Mouse (Mus musculus) gastrocnemius, postnatal 25 days (tissue): Measurements from ENCODE around the gene Sfrp5. TPM values are rescaled to one million over a fixed set of nuclear protein-coding genes. Genes with fewer than 3 reads are reported as not detected.

Experiments used
- total RNA-seq, 2 experiments: library from RNA; stranded (reverse); gene quantifications; 1 replicate in 1 of 2; 2 replicates in 1 of 2; pipeline ENCODE4 v1.2.3; 2021

Sfrp5 gene
- total RNA-seq, 2 experiments from 2014 or later, result 4.0 to 5.7 TPM

Other genes starting within 250 kb of the Sfrp5 start
- 1 to 10 TPM; 7.7 to 8.7 TPM for gene Mms19, start 221.1 kb downstream of the Sfrp5 start, total RNA-seq
- gene Ubtd1, start 220.5 kb downstream of the Sfrp5 start, total RNA-seq, result 10 to 100 TPM; 15.4 to 19.8 TPM
- gene Ankrd2, start 166.3 kb downstream of the Sfrp5 start, total RNA-seq, result 1,000 to 10,000 TPM in 1 of 2 experiments, 100 to 1,000 TPM in 1; 167 to 1,046 TPM
- 1 to 10 TPM; 2.1 to 2.3 TPM for gene Hoga1, start 156.6 kb downstream of the Sfrp5 start, total RNA-seq
- under 1 TPM; 0.20 to 0.32 TPM for gene 4933411K16Rik, start 150.0 kb downstream of the Sfrp5 start, total RNA-seq
- 1 to 10 TPM; 1.2 to 1.8 TPM for gene Morn4, start 115.9 kb downstream of the Sfrp5 start, total RNA-seq
- gene Pi4k2a, start 111.8 kb downstream of the Sfrp5 start, total RNA-seq, result 10 to 100 TPM; 10.4 to 12.2 TPM
- gene Avpi1, start 73.2 kb downstream of the Sfrp5 start, total RNA-seq, result 1 to 10 TPM; 8.4 to 9.3 TPM
- gene Marveld1, start 54.9 kb downstream of the Sfrp5 start, total RNA-seq, result 10 to 100 TPM in 1 of 2 experiments, 1 to 10 TPM in 1; 6.8 to 11.8 TPM
- gene Zfyve27, start 38.3 kb downstream of the Sfrp5 start, total RNA-seq, result 10 to 100 TPM; 10.3 to 12.0 TPM
- 1 to 10 TPM; 1.7 to 2.3 TPM for gene Golga7b, start 45.3 kb upstream of the Sfrp5 start, total RNA-seq
- gene Crtac1, start 229.5 kb upstream of the Sfrp5 start, total RNA-seq, result under 1 TPM in 1 of 2 experiments, not detected in 1; 0.29 TPM